Mouse (Mus musculus) naive thymus-derived CD4-positive, alpha-beta T cell, adult 2 months (primary cell): ENCODE measurements around the gene Map3k20.

Experiments used
- DNase-seq: peaks from one replicate; pipeline ENCODE4 v3.0.0-alpha.2; 2011; ENCODE audit warnings: low read depth

The Map3k20 gene

GRCm38 (mm10) chr2:72426776-72427175 is 141.3 kb downstream of the Map3k20 start:
- no peak for DNase-seq

- no peak for DNase-seq
These were observed 141.9 kb downstream of the Map3k20 start for GRCm38 (mm10) chr2:72427288-72427687.

GRCm38 (mm10) chr2:72438941-72439533 is 153.6 kb downstream of the Map3k20 start:
- DNase-seq, result no peak

- no peak for DNase-seq
These were observed 155.6 kb downstream of the Map3k20 start for GRCm38 (mm10) chr2:72441010-72441409.

- no peak for DNase-seq
These were observed 157.4 kb downstream of the Map3k20 start for GRCm38 (mm10) chr2:72442825-72443224.

- no peak for DNase-seq
These were observed 158.5 kb downstream of the Map3k20 start for GRCm38 (mm10) chr2:72443960-72444359.

- DNase-seq, result no peak
These were observed 160.7 kb downstream of the Map3k20 start for GRCm38 (mm10) chr2:72446106-72446505.

GRCm38 (mm10) chr2:72446615-72447014 is 161.2 kb downstream of the Map3k20 start:
- DNase-seq, result no peak

GRCm38 (mm10) chr2:72453563-72453962 is 168.1 kb downstream of the Map3k20 start:
- no peak for DNase-seq

- DNase-seq, result no peak
These were observed 170.8 kb downstream of the Map3k20 start for GRCm38 (mm10) chr2:72456189-72456588.

- no peak for DNase-seq
These were observed 179.1 kb downstream of the Map3k20 start for GRCm38 (mm10) chr2:72464376-72465014.

GRCm38 (mm10) chr2:72467604-72468003 is 182.2 kb downstream of the Map3k20 start:
- no peak for DNase-seq

- no peak for DNase-seq
These were observed 186.1 kb downstream of the Map3k20 start for GRCm38 (mm10) chr2:72471415-72472070.

- DNase-seq, result no peak
These were observed 189.3 kb downstream of the Map3k20 start for GRCm38 (mm10) chr2:72474531-72475287.

GRCm38 (mm10) chr2:72475423-72475796 is 190.0 kb downstream of the Map3k20 start:
- no peak for DNase-seq

GRCm38 (mm10) chr2:72475797-72476485 is 190.5 kb downstream of the Map3k20 start, which contains the start of gene Cdca7:
TSS of gene Cdca7 (plus strand) at chr2:72476159.
- DNase-seq, result peak; percentile 73

- peak; percentile 47 for DNase-seq
These were observed 191.2 kb downstream of the Map3k20 start for GRCm38 (mm10) chr2:72476486-72477211.

GRCm38 (mm10) chr2:72477221-72477620 is 191.8 kb downstream of the Map3k20 start:
- DNase-seq, result no peak

- DNase-seq, result no peak
These were observed 192.7 kb downstream of the Map3k20 start for GRCm38 (mm10) chr2:72478176-72478575.

- DNase-seq, result peak; percentile 9
These were observed 193.5 kb downstream of the Map3k20 start for GRCm38 (mm10) chr2:72478921-72479320.

GRCm38 (mm10) chr2:72479818-72480217 is 194.4 kb downstream of the Map3k20 start:
- no peak for DNase-seq
